Comparison of ENCODE assay signal across 8 mouse cellular contexts in the genomic region with DNA sequence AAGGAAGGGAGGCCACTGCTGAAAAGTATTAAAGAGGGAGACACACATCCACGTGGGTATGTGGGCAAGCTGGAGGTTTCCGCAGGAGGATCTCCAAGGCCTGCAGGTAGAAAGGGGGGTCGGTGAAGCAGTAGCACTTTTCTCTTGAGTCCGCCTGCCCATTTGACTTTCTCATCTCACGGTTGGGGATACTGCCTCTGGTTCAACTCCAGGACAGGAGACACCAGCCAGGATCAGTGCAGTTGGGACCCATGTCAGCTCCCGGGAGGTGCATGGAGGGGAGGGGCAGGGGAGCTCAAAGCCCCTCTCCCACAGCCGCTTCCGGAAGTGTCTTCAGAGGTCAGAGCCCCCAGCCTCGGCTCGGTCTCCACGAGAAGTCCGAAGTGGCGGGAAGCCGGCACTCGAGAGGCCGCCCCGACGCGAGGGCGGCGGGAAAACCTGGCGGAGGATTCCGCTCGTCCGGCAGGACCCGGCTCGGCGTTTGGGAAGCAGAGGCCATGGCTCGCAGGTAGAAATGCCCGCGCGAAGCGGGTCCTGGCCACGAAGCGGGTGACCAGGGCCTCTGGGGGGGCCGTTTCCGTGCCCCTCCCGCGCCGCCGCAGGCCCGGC. TPM values are rescaled to one million over a fixed set of nuclear protein-coding genes. Genes with fewer than 3 reads are reported as not detected.
DNase-seq lines count a peak whose midpoint lies in the region; ATAC-seq and TF ChIP-seq lines count a peak whose summit lies in the region.

No protein-coding gene starts in this region.

- no peaks in the 10 kb centered on the region for H3K36me3 ChIP-seq in C2C12 (ENCODE audit: control insufficient read depth, insufficient read depth)
- H3K36me3 ChIP-seq in heart, embryonic 15.5 days, result no peaks in the 10 kb centered on the region
- no peaks in the 10 kb centered on the region for H3K36me3 ChIP-seq in midbrain, embryonic 12.5 days

- peaks cover 49% of the 10 kb centered on the region for H3K79me2 ChIP-seq in C2C12 (ENCODE audit: control insufficient read depth, insufficient read depth)

- H3K27ac ChIP-seq in heart, embryonic 15.5 days, result peak overlapping the region; percentile 99
- peak overlapping the region; percentile 98 for H3K27ac ChIP-seq in midbrain, embryonic 12.5 days (replicated peaks)

- DNase-seq in cerebellum, adult 9-10 months, result peak; percentile 82
- no peak for DNase-seq in cerebellum, adult 8-10 months
- DNase-seq in embryo, embryonic 10.5 days (ENCODE audit: low spot score), result peak; percentile 89
- DNase-seq in left cerebral cortex, postnatal 10 days (ENCODE audit: extremely low spot score in 1 of 2, low spot score in 2 of 2), result peak; percentile 18 to 75
- peak; percentile 74 to 88 for DNase-seq in spleen, postnatal 4 days (ENCODE audit: low spot score in 2 of 2)

- under 1% methylated on average over 42 of the region's 42 CpGs for WGBS in heart, embryonic 15.5 days
- WGBS in midbrain, embryonic 12.5 days, result under 1% methylated on average over 41 of the region's 42 CpGs

- peak overlapping the region; percentile 99 for H3K9ac ChIP-seq in heart, embryonic 15.5 days
- peak overlapping the region; percentile 99 for H3K9ac ChIP-seq in midbrain, embryonic 12.5 days (replicated peaks)

- peak overlapping the region; percentile 94 for H3K4me3 ChIP-seq in C2C12 (ENCODE audit: insufficient read depth, poor library complexity, severe bottlenecking)
- H3K4me3 ChIP-seq in heart, embryonic 15.5 days, result peak overlapping the region; percentile 99
- peak overlapping the region; percentile 99 for H3K4me3 ChIP-seq in midbrain, embryonic 12.5 days

- intact Hi-C loops in left cerebral cortex, postnatal 10 days (cut with DNase I), result loop anchor here (10.0 kb wide), 1 partner anchor 139 kb away; no protein-coding TSS in a partner anchor

- H3K79me3 ChIP-seq in C2C12 (ENCODE audit: low read depth), result peaks cover 40% of the 10 kb centered on the region

- peak overlapping the region; percentile 88 for H3K4me2 ChIP-seq in heart, embryonic 15.5 days
- peak overlapping the region; percentile 84 for H3K4me2 ChIP-seq in midbrain, embryonic 12.5 days (replicated peaks)

- H3K27me3 ChIP-seq in C2C12 (ENCODE audit: control insufficient read depth, insufficient read depth, insufficient read length), result no peaks in the 10 kb centered on the region
- H3K27me3 ChIP-seq in heart, embryonic 15.5 days, result no peaks in the 10 kb centered on the region
- no peaks in the 10 kb centered on the region for H3K27me3 ChIP-seq in midbrain, embryonic 12.5 days

- H3K4me1 ChIP-seq in heart, embryonic 15.5 days (replicated peaks), result peaks cover 28% of the 10 kb centered on the region
- peaks cover 31% of the 10 kb centered on the region for H3K4me1 ChIP-seq in midbrain, embryonic 12.5 days

- ATAC-seq in heart, embryonic 15.5 days (replicated peaks; ENCODE audit: insufficient number of reproducible peaks, insufficient read depth, low FRiP score, low read depth), result peak; percentile 50
- peak; percentile 72 for ATAC-seq in midbrain, embryonic 12.5 days (ENCODE audit: low FRiP score, low read depth)

- TF ChIP-seq CTCF in C2C12 (IDR thresholded peaks at IDR 0.05; ENCODE audit: control insufficient read depth, insufficient read depth, insufficient read length), result no peak

- H3K9me3 ChIP-seq in heart, embryonic 15.5 days (replicated peaks), result no peaks in the 10 kb centered on the region
- H3K9me3 ChIP-seq in midbrain, embryonic 12.5 days, result no peaks in the 10 kb centered on the region

- H3ac ChIP-seq in C2C12 (ENCODE audit: control insufficient read depth, insufficient read length, low read depth), result peak overlapping the region; percentile 86

TF ChIP-seq in C2C12, 6 proteins besides CTCF, POLR2A, EP300 and RAD21:
- TF ChIP-seq FOSL1 (IDR thresholded peaks at IDR 0.05; ENCODE audit: insufficient read depth, low read length, poor library complexity, severe bottlenecking) (no peak), MAX (IDR thresholded peaks at IDR 0.05) (peak; percentile 46)
TF ChIP-seq in C2C12: peak in this region for 1.

RNA-seq across cellular contexts. Expression of a gene that starts 0.4 kb away (rescaled TPM):
- 26.3 TPM for polyA plus RNA-seq in C2C12 (2012; fragmentation: generic; extraction: Trizol)
- 83.5 and 95.3 TPM in 2 replicates for polyA plus RNA-seq in heart, embryonic 15.5 days (2015; fragmentation: Nextera tagmentation; extraction: Ambion mirVana)
- total RNA-seq in left cerebral cortex, postnatal 10 days (2021), result 100 to 1,000 TPM; 117 to 119 TPM
- 174 and 188 TPM in 2 replicates for polyA plus RNA-seq in midbrain, embryonic 12.5 days (2016; fragmentation: Nextera tagmentation; extraction: Ambion mirVana)
